Mouse (Mus musculus): ENCODE data around the gene Syngap1.

Syngap1 gene

GRCm38 (mm10) chr17:26990521-26990920 lies 49.5 kb downstream of the Syngap1 start:
- no peak for DNase-seq (ENCODE audit: low read depth, low spot score)

- DNase-seq (ENCODE audit: low read depth, low spot score): peak; percentile 23
Observed at GRCm38 (mm10) chr17:26994410-26994809, 53.4 kb downstream of the Syngap1 start.

- DNase-seq (ENCODE audit: low read depth, low spot score): no peak
Observed at GRCm38 (mm10) chr17:26995006-26995405, 54.0 kb downstream of the Syngap1 start.

- DNase-seq (ENCODE audit: low read depth, low spot score): peak; percentile 23
Observed at GRCm38 (mm10) chr17:26995562-26995961, 54.5 kb downstream of the Syngap1 start.

GRCm38 (mm10) chr17:26997661-26998060 lies 56.6 kb downstream of the Syngap1 start:
- no peak for DNase-seq (ENCODE audit: low read depth, low spot score)

GRCm38 (mm10) chr17:26998283-26998682 lies 57.2 kb downstream of the Syngap1 start:
- DNase-seq (ENCODE audit: low read depth, low spot score): no peak

GRCm38 (mm10) chr17:26999996-27000395 lies 58.9 kb downstream of the Syngap1 start:
- peak; percentile 79 for DNase-seq (ENCODE audit: low read depth, low spot score)

GRCm38 (mm10) chr17:27001151-27001550 lies 60.1 kb downstream of the Syngap1 start:
- no peak for DNase-seq (ENCODE audit: low read depth, low spot score)

GRCm38 (mm10) chr17:27001889-27002288 lies 60.8 kb downstream of the Syngap1 start:
- peak; percentile 23 for DNase-seq (ENCODE audit: low read depth, low spot score)

GRCm38 (mm10) chr17:27004431-27004830 lies 63.4 kb downstream of the Syngap1 start:
- peak; percentile 29 for DNase-seq (ENCODE audit: low read depth, low spot score)

- DNase-seq (ENCODE audit: low read depth, low spot score): no peak
Observed at GRCm38 (mm10) chr17:27004903-27005485, 63.9 kb downstream of the Syngap1 start.

GRCm38 (mm10) chr17:27005644-27006043 lies 64.6 kb downstream of the Syngap1 start:
- DNase-seq (ENCODE audit: low read depth, low spot score): peak; percentile 57

- DNase-seq (ENCODE audit: low read depth, low spot score): no peak
Observed at GRCm38 (mm10) chr17:27008277-27008676, 67.2 kb downstream of the Syngap1 start.

- peak; percentile 82 for DNase-seq (ENCODE audit: low read depth, low spot score)
Observed at GRCm38 (mm10) chr17:27011167-27011566, 70.1 kb downstream of the Syngap1 start.

- peak; percentile 67 for DNase-seq (ENCODE audit: low read depth, low spot score)
Observed at GRCm38 (mm10) chr17:27011998-27012672, 71.1 kb downstream of the Syngap1 start.

- peak; percentile 92 for DNase-seq (ENCODE audit: low read depth, low spot score)
Observed at GRCm38 (mm10) chr17:27012909-27013308, 71.9 kb downstream of the Syngap1 start.

- DNase-seq (ENCODE audit: low read depth, low spot score): peak; percentile 90
Observed at GRCm38 (mm10) chr17:27017564-27018499, 76.8 kb downstream of the Syngap1 start.

GRCm38 (mm10) chr17:27018555-27019196 lies 77.6 kb downstream of the Syngap1 start:
- peak; percentile 69 for DNase-seq (ENCODE audit: low read depth, low spot score)

GRCm38 (mm10) chr17:27021076-27021475 lies 80.0 kb downstream of the Syngap1 start:
- peak; percentile 88 for DNase-seq (ENCODE audit: low read depth, low spot score)

GRCm38 (mm10) chr17:27021736-27022135 lies 80.7 kb downstream of the Syngap1 start:
- DNase-seq (ENCODE audit: low read depth, low spot score): no peak

Data from brain, adult 2 months (tissue).